Mouse (Mus musculus): ENCODE data around the gene Slc39a9. TPM values are rescaled to one million over a fixed set of nuclear protein-coding genes. Genes with fewer than 3 reads are reported as not detected.

Gene Slc39a9
- 25.5 to 31.6 TPM (median 27.5 TPM) in 4 replicates for total RNA-seq (2023; ENCODE audit: inconsistent age)

DNA sequence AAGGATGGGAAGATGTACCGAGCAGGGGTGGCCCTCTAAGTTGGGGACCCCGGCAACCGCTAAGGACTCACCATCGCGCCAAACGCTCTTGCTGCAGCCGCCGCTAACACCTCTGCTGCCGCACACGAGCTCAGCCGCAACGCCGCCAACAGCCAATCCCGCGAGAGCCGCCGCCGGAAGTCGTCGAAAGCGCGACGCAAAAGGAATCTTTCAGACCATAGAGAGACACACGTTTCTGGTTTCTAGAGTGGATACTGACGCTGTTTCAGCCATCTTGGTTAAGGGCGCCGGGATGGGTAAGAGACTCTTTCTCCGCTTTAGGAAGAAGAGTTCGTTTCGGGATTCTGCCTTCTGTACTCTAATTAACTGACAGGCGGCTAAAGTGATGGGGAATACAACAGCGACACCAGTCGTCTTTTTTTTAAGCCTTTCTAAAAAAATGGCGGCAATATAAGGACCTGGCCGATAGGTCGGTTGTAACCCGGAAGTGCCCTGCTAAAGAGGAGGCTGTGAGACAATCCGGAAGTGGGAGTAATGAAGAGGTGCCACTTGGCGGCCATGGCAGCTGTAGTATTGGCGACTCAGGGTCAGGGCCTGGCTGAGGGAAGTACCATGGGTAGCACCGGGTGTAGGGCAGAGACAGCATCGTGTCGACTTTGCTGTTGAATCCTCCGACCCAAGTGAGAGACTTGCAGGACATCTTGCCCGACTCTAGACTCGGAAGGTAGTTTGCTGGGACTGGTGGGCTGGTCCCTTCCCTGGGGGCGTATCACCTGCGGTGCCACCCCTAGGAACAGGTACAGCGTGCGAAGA, at the start of gene Slc39a9, which contains the start of gene Erh:
TSS of gene Slc39a9 (plus strand) at position 191 of the 813 bp plus-strand sequence.
TSS of gene Erh (minus strand) at position 649 of the 813 bp plus-strand sequence.

DNA sequence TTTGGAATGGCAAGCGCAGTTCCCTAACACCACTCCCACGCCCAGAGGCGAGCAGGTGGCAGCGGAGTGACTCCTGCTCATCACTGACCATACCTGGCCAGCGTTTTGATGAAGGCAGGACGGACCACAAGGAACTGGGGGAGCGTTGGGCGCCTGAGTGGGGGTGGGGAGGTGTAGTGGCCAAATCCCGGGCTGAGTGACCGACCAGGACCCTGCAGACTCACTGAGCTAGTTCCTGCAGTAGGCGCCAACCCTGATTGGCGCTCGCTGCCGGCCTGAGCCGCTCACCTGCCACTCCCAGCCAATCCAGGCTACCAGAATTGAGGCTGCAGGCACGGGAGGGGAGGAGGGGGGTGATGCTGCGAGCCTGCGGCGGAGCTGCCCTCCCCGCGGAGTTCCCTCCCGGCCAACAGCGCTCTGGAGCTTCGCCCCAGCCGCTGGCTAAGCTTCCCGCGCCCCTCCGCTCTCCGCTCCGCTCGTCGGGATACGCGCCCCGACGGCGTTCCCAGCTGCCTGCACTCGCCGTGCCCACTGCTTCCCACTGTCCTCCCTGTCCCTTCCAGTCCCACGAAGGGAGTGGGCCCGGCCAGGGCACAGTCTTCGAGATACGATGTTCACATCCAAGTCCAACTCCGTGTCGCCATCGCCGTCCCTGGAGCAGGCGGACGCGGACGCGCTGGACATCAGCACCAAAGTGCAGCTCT, 48.7 kb downstream of the Slc39a9 start, which contains the start of gene Plekhd1:
TSS of gene Plekhd1 (plus strand) at position 323 of the 704 bp plus-strand sequence.

Other genes starting within 250 kb of the Slc39a9 start
- 39.9 to 53.0 TPM (median 45.6 TPM) in 4 replicates for gene Dcaf5, start 207.3 kb upstream of the Slc39a9 start, total RNA-seq (2023; ENCODE audit: inconsistent age)
- 26.7 to 48.4 TPM (median 43.6 TPM) in 4 replicates for gene Exd2, start 180.8 kb upstream of the Slc39a9 start, total RNA-seq (2023; ENCODE audit: inconsistent age)
- gene Galnt16, start 125.6 kb upstream of the Slc39a9 start, total RNA-seq (2023; ENCODE audit: inconsistent age) = not detected in 4 replicates
- 70.5 to 74.9 TPM (median 72.0 TPM) in 4 replicates for gene Erh, start 458 bp downstream of the Slc39a9 start, total RNA-seq (2023; ENCODE audit: inconsistent age)
- gene Plekhd1, start 48.7 kb downstream of the Slc39a9 start, total RNA-seq (2023; ENCODE audit: inconsistent age) = 0.15 TPM in 1 of 4 replicates, not detected in the others
- not detected in 4 replicates for gene Ccdc177, start 116.8 kb downstream of the Slc39a9 start, total RNA-seq (2023; ENCODE audit: inconsistent age)
- gene Susd6, start 146.6 kb downstream of the Slc39a9 start, total RNA-seq (2023; ENCODE audit: inconsistent age) = 124 to 129 TPM (median 125 TPM) in 4 replicates